Mouse (Mus musculus) limb, embryonic 10.5 days (tissue): ENCODE measurements around the gene Pnlip. TPM values are rescaled to one million over a fixed set of nuclear protein-coding genes. Genes with fewer than 3 reads are reported as not detected.

Source experiments
- DNase-seq: peaks from one replicate; pipeline ENCODE4 v3.0.0-alpha.2; 2017; ENCODE audit warnings: low spot score
- H3K27ac ChIP-seq: fragments of 300-500 bp; sonication (generic); 2 replicates; pipeline ENCODE4 v1.5.1; 2016; ENCODE audit warnings: mild to moderate bottlenecking
- H3K27me3 ChIP-seq: fragments of 300-500 bp; sonication (generic); 2 replicates; pipeline ENCODE4 v1.6.1; 2016; ENCODE audit warnings: low read depth, mild to moderate bottlenecking; ENCODE audit not compliant: poor library complexity, severe bottlenecking
- H3K36me3 ChIP-seq: fragments of 300-500 bp; sonication (generic); 2 replicates; pipeline ENCODE4 v1.6.1; 2016; ENCODE audit warnings: mild to moderate bottlenecking, moderate library complexity
- H3K4me1 ChIP-seq: fragments of 300-500 bp; sonication (generic); 2 replicates; pipeline ENCODE4 v1.6.1; 2016
- H3K4me3 ChIP-seq: fragments of 300-500 bp; sonication (generic); 2 replicates; pipeline ENCODE4 v1.5.1; 2016; ENCODE audit warnings: mild to moderate bottlenecking, moderate library complexity
- H3K9me3 ChIP-seq: fragments of 300-500 bp; sonication (generic); replicated peaks from 2 replicates; pipeline ENCODE4 v1.6.1; 2016; ENCODE audit warnings: mild to moderate bottlenecking
- WGBS: fragments of 180-500 bp; shearing (Covaris S2); methylation state at CpG from one replicate; pipeline ENCODE4 v1.1.7; 2016; 5-methylcytosine and 5-hydroxymethylcytosine counted together
- polyA plus RNA-seq: library from polyadenylated mRNA; unstranded; fragments of >200 nt; fragmentation: Nextera tagmentation; extraction: Ambion mirVana; gene quantifications from 2 replicates; pipeline ENCODE4 v1.2.1, GENCODE M21; 2016

Gene Pnlip
- polyA plus RNA-seq: not detected in 2 replicates

DNA sequence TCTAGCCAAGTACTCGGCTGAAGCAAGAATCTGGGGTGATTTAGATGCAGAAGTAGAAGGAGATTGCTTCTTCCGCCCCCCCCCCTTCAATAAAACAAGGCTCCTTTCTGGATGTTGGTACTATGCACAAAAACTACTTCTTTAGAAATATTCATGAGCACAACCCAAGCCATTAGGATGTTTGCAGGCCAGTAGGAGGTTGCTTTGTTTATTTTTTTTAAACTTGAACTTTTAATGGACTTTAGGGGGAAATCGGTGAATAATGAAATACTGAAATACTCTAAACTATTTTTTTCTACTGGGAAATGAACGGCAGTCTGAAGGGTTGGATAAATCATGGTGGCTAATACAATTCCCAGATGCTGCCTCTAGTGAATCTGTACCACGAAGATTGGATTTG is at the start of gene Pnlip:
Pnlip (plus strand) TSS at position 301 of the 400 bp plus-strand sequence.
- 87% methylated on average over 5 of the region's 5 CpGs for WGBS
- Histone ChIP-seq H3K27ac (no peak within 1 kb of the TSS), H3K9me3 (no peaks in the 10 kb centered on the region), H3K27me3 (no peaks in the 10 kb centered on the region), H3K36me3 (no peaks in the 10 kb centered on the region), H3K4me1 (no peaks in the 10 kb centered on the region), H3K4me3 (no peak within 1 kb of the TSS)
- DNase-seq: no peak

DNA sequence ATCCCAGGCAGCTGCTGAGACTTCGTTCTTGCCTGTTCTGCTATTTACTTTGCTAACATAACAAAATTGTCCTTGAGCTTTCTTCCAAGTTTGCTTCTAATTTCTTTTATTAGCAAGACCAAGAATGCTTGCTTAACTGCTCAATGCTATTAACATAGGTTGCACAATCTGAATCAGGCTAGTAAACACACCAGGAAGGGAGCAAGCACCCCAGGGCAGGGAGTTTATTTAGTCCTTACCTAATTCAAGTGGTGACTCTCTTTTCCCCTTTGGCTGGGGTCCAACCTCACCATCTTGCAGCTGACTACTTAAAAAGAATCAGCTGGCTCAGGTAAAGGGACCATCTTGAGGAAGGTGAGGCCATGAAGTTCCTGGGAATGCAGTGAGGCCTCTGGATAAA is 42.6 kb upstream of the Pnlip start:
- H3K4me1 ChIP-seq: peaks cover 13% of the 10 kb centered on the region; the same call in 1 of the 2 replicates
- no peaks in the 10 kb centered on the region for H3K9me3 ChIP-seq
- H3K36me3 ChIP-seq: no peaks in the 10 kb centered on the region
- no peak overlapping the region for H3K4me3 ChIP-seq
- no peak for DNase-seq
- H3K27ac ChIP-seq: no peak overlapping the region
- H3K27me3 ChIP-seq: no peaks in the 10 kb centered on the region
- WGBS: 64% methylated on average over 1 of the region's 1 CpGs

DNA sequence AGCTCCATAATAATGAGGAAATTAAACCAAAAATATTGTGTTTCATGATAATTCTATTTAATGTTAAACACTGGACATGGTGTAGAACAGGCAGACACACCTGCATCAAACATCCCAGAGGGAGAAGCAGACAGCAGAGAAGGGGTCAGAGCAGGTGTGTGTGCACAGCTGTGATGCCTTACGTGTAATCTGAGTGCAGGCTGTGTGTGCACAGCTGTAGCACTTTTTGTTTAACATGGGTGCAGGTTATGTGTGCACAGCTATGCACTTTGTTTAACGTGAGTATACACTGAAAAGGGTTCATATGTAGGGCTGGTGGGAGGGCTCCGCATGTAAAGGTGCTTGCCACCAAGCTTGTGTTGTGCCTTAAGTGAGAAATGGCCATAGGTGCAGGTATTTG is 39.6 kb upstream of the Pnlip start:
- Histone ChIP-seq H3K9me3 (no peaks in the 10 kb centered on the region), H3K36me3 (no peaks in the 10 kb centered on the region), H3K4me3 (no peak overlapping the region), H3K27ac (no peak overlapping the region), H3K27me3 (no peaks in the 10 kb centered on the region), H3K4me1 (peaks cover 11% of the 10 kb centered on the region; the same call in 1 of the 2 replicates)
- DNase-seq: no peak
- 89% methylated on average over 3 of the region's 3 CpGs for WGBS

DNA sequence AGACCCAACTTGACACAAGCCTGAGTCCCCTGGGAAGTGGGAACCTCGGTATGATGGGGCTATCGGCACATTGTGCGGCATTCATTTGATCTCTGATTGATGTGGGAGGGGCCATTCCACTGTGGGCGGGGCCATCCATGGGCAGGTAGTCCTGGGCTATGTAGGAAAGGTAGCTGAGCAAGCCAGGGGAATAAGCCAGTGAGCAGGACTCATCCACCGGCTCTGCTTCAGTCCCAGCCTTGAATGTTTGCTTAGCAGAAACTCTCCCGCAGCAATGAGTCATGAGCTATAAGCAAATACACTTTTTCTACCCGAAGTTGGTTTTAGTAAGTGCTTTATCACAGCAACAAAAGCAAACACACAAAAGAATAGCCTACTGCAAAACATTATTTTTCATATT is 35.7 kb upstream of the Pnlip start:
- 90% methylated on average over 7 of the region's 7 CpGs for WGBS
- Histone ChIP-seq H3K27me3 (no peaks in the 10 kb centered on the region), H3K9me3 (no peaks in the 10 kb centered on the region), H3K4me3 (no peak overlapping the region), H3K27ac (no peak overlapping the region), H3K4me1 (peaks cover 11% of the 10 kb centered on the region; the same call in 1 of the 2 replicates), H3K36me3 (no peaks in the 10 kb centered on the region)
- DNase-seq: no peak

DNA sequence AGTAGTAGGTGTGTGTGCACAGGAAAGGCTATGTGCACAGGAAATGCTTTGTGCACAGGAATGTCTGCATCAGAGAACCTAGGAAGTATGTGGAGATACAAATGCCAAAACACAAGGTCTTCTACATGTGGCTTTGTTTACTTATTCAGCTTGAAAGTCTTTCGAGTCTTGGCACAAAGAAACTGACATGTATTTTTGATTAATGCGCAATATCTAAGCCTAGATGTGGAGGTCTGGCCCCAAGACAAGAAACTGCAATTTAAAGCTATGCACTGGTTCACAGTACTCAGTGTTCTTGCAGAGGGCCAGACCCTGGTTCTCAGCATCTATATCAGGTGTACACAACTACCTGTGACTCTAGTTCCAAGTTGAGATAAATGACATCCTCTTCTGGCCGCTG is 31.6 kb upstream of the Pnlip start:
- no peak overlapping the region for H3K27ac ChIP-seq
- no peak for DNase-seq
- H3K4me1 ChIP-seq: no peaks in the 10 kb centered on the region
- H3K9me3 ChIP-seq: no peaks in the 10 kb centered on the region
- no peak overlapping the region for H3K4me3 ChIP-seq
- no peaks in the 10 kb centered on the region for H3K36me3 ChIP-seq
- H3K27me3 ChIP-seq: no peaks in the 10 kb centered on the region
- WGBS: 90% methylated on average over 3 of the region's 3 CpGs

DNA sequence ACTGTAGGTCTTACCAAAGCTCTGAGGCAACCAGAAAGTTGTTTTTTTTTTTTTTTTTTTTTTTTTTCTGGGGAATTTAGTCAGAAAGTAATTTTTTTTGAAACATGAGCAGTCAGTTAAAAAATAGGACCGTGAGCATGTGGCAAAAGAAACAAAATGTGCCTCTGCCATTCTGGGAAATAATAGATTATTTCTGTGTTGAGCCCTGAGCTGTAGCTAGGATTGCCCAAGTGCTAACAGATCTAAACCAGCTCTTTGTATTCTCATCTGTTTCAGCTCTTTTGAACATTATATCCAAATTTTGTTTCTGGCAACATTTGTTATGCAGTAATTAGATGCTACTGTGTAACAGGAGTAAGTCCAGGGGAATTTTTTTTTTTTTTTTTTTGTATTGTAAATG is 30.7 kb upstream of the Pnlip start:
- DNase-seq: no peak
- 93% methylated on average over 1 of the region's 1 CpGs for WGBS
- no peaks in the 10 kb centered on the region for H3K36me3 ChIP-seq

DNA sequence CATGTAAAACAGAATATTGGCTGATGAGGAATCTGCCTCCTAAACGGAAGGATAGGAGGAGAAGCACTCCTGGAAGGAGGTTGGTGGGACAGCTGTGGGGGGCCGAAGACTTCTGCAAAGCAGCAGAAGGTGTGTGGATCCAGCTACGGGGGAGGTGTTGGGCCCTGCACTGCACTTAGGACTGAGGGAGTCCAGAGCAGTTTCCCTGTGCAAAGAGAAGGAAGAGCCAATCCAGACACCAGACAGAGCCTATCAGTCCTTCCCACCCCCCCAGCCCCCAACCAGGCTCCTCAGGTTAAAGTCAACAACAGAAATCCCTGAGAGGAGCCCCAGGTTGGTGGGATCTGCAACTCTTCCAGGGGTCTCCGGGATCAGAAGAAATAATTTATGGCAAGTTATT is 27.5 kb upstream of the Pnlip start:
- Histone ChIP-seq H3K4me3 (no peak overlapping the region), H3K27me3 (no peaks in the 10 kb centered on the region), H3K36me3 (no peaks in the 10 kb centered on the region), H3K4me1 (peaks cover 3% of the 10 kb centered on the region; the same call in 1 of the 2 replicates), H3K9me3 (no peaks in the 10 kb centered on the region), H3K27ac (no peak overlapping the region)
- no peak for DNase-seq
- 81% methylated on average over 4 of the region's 4 CpGs for WGBS

More for the DNA sequence above, 30.7 kb upstream of the Pnlip start:
- H3K4me3 ChIP-seq: no peak overlapping the region
- H3K9me3 ChIP-seq: no peaks in the 10 kb centered on the region
- H3K27ac ChIP-seq: no peak overlapping the region
- H3K27me3 ChIP-seq: no peaks in the 10 kb centered on the region
- H3K4me1 ChIP-seq: no peaks in the 10 kb centered on the region

DNA sequence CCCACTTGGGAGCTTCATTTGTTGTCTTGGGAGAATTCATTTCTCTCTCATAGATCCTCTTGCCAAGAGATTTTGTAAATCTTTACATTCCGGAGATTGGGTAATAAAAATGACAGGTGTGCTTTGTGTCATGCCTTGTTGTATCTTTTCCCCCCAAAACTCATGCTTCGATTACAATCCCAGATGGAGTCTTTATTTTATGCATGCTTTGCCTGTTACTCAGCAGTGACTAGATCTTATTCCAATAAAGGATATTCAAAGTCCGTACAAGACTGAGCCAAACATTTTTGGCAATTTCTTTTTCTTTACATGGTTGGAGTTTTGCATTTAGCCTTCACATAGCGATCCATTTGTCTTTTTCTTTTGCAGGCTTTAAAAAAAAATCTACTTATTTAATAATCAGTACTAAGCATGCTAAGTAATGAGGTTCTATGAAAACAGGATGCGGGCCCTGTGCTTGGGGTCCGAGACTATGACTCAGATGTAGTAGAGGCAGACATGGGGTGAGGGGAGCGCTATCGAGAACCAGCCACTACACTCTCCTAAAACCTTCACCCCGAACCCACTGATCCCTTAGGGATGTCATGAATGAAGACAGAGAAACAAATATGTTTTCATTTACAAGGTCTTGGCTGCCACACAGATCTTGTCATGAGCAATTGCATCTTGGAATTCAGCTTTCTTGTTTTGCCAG is 26.9 kb upstream of the Pnlip start:
- Histone ChIP-seq H3K9me3 (no peaks in the 10 kb centered on the region), H3K27ac (no peak overlapping the region), H3K4me1 (peaks cover 3% of the 10 kb centered on the region; the same call in 1 of the 2 replicates), H3K27me3 (no peaks in the 10 kb centered on the region), H3K4me3 (no peak overlapping the region), H3K36me3 (no peaks in the 10 kb centered on the region)
- DNase-seq: no peak
- 94% methylated on average over 9 of the region's 9 CpGs for WGBS

DNA sequence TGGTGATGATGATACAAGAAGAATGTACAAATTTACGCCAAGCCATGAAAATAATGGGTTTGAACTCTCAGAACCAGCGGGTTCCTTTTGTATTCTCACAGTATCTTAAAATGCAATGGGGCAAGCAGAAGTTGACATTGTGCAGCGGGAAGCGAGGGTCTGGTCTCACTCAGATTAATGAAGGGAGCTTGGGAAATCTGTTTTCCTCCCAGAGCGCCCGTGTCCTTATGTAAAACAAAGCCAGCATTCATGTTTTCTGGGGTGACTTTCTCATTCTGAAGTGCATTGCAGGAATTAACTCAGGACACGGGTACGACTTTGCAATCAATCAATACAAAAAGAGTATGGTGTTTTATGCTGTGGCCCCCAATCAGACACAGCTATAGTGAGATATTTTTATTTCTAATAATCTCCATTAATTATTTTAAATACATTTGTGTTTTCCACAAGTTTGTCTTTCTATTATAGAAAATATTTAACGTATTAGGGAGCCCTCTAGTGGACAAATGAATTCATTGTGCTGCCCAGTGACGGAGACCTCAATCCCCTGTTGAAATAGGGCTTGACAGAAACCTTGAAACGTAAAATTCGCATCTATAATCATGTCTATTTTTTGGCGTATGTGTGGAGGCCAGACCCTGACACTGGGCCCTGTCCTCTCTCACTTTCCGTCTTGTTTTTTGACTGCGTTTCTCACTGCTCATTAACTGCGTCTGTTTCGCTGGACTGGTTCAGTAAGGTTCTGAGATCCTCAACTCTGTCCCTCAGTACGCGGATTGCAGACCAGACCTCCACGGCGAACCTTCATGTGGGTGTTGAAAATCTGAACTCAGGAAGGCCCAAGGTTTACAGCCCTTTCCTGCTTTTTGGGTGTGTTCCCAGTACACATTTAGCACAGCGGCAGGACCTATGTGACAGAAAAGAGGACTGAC is 24.6 kb upstream of the Pnlip start:
- H3K9me3 ChIP-seq: no peaks in the 10 kb centered on the region
- no peaks in the 10 kb centered on the region for H3K27me3 ChIP-seq
- peaks cover 3% of the 10 kb centered on the region; the same call in 1 of the 2 replicates for H3K4me1 ChIP-seq
- no peaks in the 10 kb centered on the region for H3K36me3 ChIP-seq
- no peak overlapping the region for H3K4me3 ChIP-seq
- H3K27ac ChIP-seq: peak overlapping the region; percentile 4; the same call in 1 of the 2 replicates
- DNase-seq: peak; percentile 35
- WGBS: 56% methylated on average over 22 of the region's 22 CpGs

DNA sequence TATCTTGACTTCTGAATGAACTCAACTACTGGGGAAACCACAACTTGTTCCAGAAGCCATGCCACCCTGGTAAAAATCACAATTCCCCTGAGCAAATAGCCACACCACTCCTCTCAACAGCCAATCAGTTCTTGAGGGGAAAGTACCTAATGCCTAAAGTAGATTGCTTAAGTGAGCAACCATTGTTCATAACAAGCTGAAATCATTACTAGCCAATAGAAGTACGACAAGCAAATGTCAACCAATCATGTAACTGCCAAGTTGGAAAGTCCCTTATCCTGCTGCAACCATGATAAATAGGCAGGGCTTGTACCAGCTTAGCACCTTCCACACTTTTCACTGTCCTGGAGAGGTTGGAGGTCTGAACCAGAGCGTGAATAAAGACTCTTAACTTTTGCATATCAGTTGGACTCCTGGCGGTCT is 22.9 kb upstream of the Pnlip start:
- Histone ChIP-seq H3K4me3 (no peak overlapping the region), H3K4me1 (peaks cover 3% of the 10 kb centered on the region; the same call in 1 of the 2 replicates), H3K36me3 (no peaks in the 10 kb centered on the region), H3K9me3 (no peaks in the 10 kb centered on the region), H3K27me3 (no peaks in the 10 kb centered on the region), H3K27ac (no peak overlapping the region)
- DNase-seq: no peak
- 87% methylated on average over 3 of the region's 3 CpGs for WGBS

DNA sequence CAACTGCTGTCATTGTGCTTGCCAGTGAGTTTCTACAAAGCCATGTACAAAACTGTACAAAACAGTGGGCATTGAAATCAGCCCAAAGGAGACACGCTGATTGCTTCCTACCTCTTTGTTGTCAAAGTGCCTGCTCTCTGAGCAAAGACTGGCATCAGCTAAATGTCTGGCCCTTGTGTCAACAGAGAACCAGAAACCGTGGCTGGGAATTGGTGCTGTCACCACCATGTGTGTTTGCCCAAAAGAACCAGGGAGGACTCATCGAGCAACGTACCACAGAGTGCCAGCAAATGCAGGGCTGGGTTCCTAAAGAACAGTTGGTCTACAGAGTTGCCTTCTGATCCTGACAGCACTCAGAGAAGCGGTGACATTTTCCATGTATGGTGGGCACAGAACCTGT is 2.3 kb upstream of the Pnlip start:
- no peaks in the 10 kb centered on the region for H3K4me1 ChIP-seq
- WGBS: 86% methylated on average over 5 of the region's 5 CpGs
- DNase-seq: no peak
- H3K4me3 ChIP-seq: no peak overlapping the region
- no peaks in the 10 kb centered on the region for H3K36me3 ChIP-seq
- no peaks in the 10 kb centered on the region for H3K9me3 ChIP-seq
- H3K27me3 ChIP-seq: no peaks in the 10 kb centered on the region
- no peak overlapping the region for H3K27ac ChIP-seq

DNA sequence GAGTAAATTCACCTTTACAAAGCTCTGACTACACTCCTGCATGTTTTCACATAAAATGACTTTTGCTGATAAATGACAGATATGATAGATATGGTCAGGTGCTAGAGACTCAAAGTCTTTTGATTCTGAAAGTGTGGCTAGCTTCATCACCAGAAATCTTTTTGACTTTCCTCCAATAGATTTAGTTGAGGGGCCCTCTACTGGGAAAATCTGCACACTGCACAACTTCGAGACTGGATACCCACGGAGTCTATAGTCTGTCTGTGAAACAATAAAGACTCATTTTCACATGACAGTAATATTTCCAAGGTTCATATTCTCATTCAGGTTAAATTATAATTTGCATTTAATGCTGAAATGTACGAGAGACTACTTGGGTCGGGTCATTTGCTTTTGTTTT is 9.8 kb downstream of the Pnlip start:
- DNase-seq: no peak
- no peak overlapping the region for H3K4me3 ChIP-seq
- H3K27ac ChIP-seq: no peak overlapping the region
- no peaks in the 10 kb centered on the region for H3K9me3 ChIP-seq
- no peaks in the 10 kb centered on the region for H3K4me1 ChIP-seq
- WGBS: 63% methylated on average over 4 of the region's 4 CpGs
- H3K27me3 ChIP-seq: no peaks in the 10 kb centered on the region
- no peaks in the 10 kb centered on the region for H3K36me3 ChIP-seq

DNA sequence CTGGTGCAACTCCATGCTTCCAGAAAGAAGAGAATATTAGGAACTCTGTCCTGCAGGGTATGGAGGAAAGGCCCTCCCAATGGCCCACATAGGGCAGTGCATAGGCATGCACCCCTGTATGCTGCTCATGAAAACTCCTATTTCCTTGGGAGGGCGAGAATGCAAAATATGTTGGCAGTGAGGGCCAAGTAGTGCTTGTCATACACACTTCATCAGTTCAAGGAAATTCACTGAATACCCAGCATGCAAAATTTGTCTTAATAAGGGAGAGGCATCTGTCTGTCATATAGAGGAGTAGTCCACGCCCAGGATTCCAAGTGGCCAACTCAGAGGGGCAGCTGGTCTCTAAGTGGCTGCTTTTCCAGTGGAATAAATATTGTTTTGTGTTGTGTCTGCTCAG is 11.0 kb downstream of the Pnlip start:
- no peaks in the 10 kb centered on the region for H3K4me1 ChIP-seq

More for the DNA sequence above, 11.0 kb downstream of the Pnlip start:
- DNase-seq: no peak
- no peak overlapping the region for H3K4me3 ChIP-seq
- H3K9me3 ChIP-seq: no peaks in the 10 kb centered on the region
- H3K27ac ChIP-seq: no peak overlapping the region
- no peaks in the 10 kb centered on the region for H3K27me3 ChIP-seq
- no peaks in the 10 kb centered on the region for H3K36me3 ChIP-seq
- WGBS: 87% methylated on average over 2 of the region's 2 CpGs
